Mouse (Mus musculus) testis, adult 2 months (tissue): ENCODE data around the gene Ctbp2.

Experiments
- CTCF ChIP-seq: fragments of 200-500 bp; IDR thresholded peaks from 2 replicates; pipeline ENCODE4 v1.5.1; 2012; ENCODE audit warnings: low read depth, mild to moderate bottlenecking, inconsistent platforms, low read length, moderate library complexity; ENCODE audit not compliant: control insufficient read depth, insufficient read depth, insufficient replicate concordance
- POLR2A ChIP-seq: fragments of 200-500 bp; IDR thresholded peaks from 2 replicates; pipeline ENCODE4 v1.6.1; 2012; ENCODE audit warnings: low read depth, mild to moderate bottlenecking, inconsistent platforms, low read length, moderate library complexity; ENCODE audit not compliant: control insufficient read depth

- TF ChIP-seq CTCF = no peak
- TF ChIP-seq POLR2A = no peak
Observed at GRCm38 (mm10) chr7:133088411-133088810, 35.7 kb downstream of the Ctbp2 start.
